In the genomic region with DNA sequence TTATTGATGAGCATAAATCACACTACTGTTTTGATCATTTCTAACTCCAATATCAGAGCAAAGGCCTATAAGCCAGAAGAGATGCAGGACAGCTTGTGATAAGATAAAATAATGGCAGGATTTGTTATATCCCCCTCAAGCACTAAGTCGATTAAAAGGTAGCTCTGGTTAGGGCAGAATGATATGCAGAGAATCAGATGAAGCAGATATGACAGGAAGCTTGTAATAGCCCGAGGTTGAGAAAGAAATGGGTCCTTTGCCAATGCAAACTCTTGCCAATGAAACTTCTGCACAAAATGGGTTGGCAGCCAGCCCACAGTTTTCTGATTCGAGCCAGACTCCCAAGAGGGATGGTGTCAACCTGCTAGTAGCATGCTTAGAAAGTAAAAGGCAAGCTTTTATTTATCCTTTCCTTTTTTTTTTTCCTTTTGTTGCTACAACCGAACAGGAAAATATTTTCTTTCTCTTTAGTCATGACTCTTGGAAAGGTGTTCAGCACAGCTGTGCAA, we compare ENCODE assay signal across 7 mouse cellular contexts.
DNase-seq lines count a peak whose midpoint lies in the region.

No protein-coding gene starts in this region.

- DNase-seq in retina, postnatal 1 day = peak; percentile 3
- DNase-seq in retina, embryonic 14.5 days (ENCODE audit: low spot score) = no peak
- peak; percentile 2 for DNase-seq in cerebellum, adult 9-11 months
- peak; percentile 2 to 3 for DNase-seq in heart, adult 9 months (ENCODE audit: low spot score in 2 of 2)
- peak; percentile 47 to 61 for DNase-seq in left cerebral cortex, postnatal 25 days (ENCODE audit: low spot score in 2 of 2)
- DNase-seq in testis, postnatal 10 days (ENCODE audit: low spot score) = peak; percentile 49
- no peak for DNase-seq in thymus, postnatal 36 days

- intact Hi-C loops in left cerebral cortex, postnatal 25 days (cut with DNase I) = no loop called here

Comparison
In these comparisons a context has a peak if more than half of its experiments do, and no peak if none do; other contexts are left out.
1. DNase-seq: peak in retina, postnatal 1 day (single experiment), cerebellum, adult 9-11 months (single experiment), heart, adult 9 months (2 of 2), left cerebral cortex, postnatal 25 days (2 of 2) and testis, postnatal 10 days (single experiment); none in retina, embryonic 14.5 days (single experiment) and thymus, postnatal 36 days (0 of 2).